In the genomic region with DNA sequence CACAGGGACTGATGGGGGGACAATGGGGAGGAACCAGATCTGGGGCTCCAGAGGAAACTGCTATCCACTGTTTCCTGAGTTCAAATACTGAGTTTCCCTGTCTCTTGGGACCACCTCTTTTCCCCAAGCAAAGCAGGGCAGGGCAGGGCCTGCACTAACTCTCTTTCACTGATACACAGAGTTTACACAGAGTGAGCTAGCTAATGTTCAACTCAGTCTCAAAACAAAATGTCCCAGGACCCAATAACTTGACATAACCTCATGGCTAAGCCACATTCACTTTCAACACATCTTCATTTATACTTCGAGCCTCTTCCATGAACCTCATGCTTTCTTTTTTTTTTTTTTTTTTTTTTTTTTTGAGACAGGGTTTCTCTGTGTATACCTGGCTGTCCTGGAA, we compare ENCODE assay signal across 25 mouse cellular contexts. TPM values are rescaled to one million over a fixed set of nuclear protein-coding genes. Genes with fewer than 3 reads are reported as not detected.
DNase-seq lines count a peak whose midpoint lies in the region; ATAC-seq and TF ChIP-seq lines count a peak whose summit lies in the region.
"Had no signal": no experiment of that assay in that cellular context is flagged by ENCODE, and none has a peak within 500 bp of the region (broad histone marks: within the 10 kb centered on the region; RNA-seq: fewer than 3 reads in every experiment).

No protein-coding gene starts in this region.

- H3K27ac ChIP-seq in liver, adult 2 months (replicated peaks; ENCODE audit: insufficient read depth, low read depth, low read length), result peak overlapping the region; percentile 65
- no peak overlapping the region for H3K27ac ChIP-seq in midbrain, embryonic 11.5 days (ENCODE audit: low read depth, low read length)
- H3K27ac ChIP-seq in midbrain, postnatal 0 days (ENCODE audit: low read depth, low read length), result no peak overlapping the region
- H3K27ac ChIP-seq in liver, postnatal 0 days (ENCODE audit: low read depth), result peak overlapping the region; percentile 93
- H3K27ac ChIP-seq: embryonic facial prominence, embryonic 10.5 days; embryonic facial prominence, embryonic 13.5 days; forebrain, embryonic 13.5 days; gastrocnemius, adult 2 months; hindbrain, embryonic 12.5 days; hindbrain, embryonic 15.5 days had no signal

- H3K4me3 ChIP-seq in liver, adult 2 months (ENCODE audit: insufficient read depth, low read depth, low read length), result no peak overlapping the region
- H3K4me3 ChIP-seq in midbrain, embryonic 11.5 days (ENCODE audit: low read depth, low read length), result no peak overlapping the region
- H3K4me3 ChIP-seq in midbrain, postnatal 0 days (ENCODE audit: low read depth, low read length), result no peak overlapping the region
- no peak overlapping the region for H3K4me3 ChIP-seq in liver, postnatal 0 days (ENCODE audit: low read depth, low read length)
- H3K4me3 ChIP-seq: embryonic facial prominence, embryonic 10.5 days; embryonic facial prominence, embryonic 13.5 days; erythroblast, embryonic 14.5 days; forebrain, embryonic 13.5 days; gastrocnemius, adult 2 months; hindbrain, embryonic 12.5 days; hindbrain, embryonic 15.5 days had no signal

- H3K9ac ChIP-seq in liver, adult 2 months (ENCODE audit: low read depth, low read length), result no peak overlapping the region
- no peak overlapping the region for H3K9ac ChIP-seq in midbrain, embryonic 11.5 days (ENCODE audit: low read length)
- no peak overlapping the region for H3K9ac ChIP-seq in midbrain, postnatal 0 days (replicated peaks; ENCODE audit: low read length, poor library complexity, severe bottlenecking)
- H3K9ac ChIP-seq in liver, postnatal 0 days (replicated peaks), result no peak overlapping the region
- H3K9ac ChIP-seq: embryonic facial prominence, embryonic 13.5 days; forebrain, embryonic 13.5 days; hindbrain, embryonic 12.5 days; hindbrain, embryonic 15.5 days had no signal

- no peak for TF ChIP-seq POLR2A in liver, adult 2 months (IDR thresholded peaks at IDR 0.05; ENCODE audit: extremely low read depth, insufficient read depth, low read length)

- no peaks in the 10 kb centered on the region for H3K27me3 ChIP-seq in liver, adult 2 months (ENCODE audit: control insufficient read depth, insufficient read depth, low read length)
- H3K27me3 ChIP-seq in midbrain, embryonic 11.5 days (ENCODE audit: control insufficient read depth, insufficient read depth, low read length), result no peaks in the 10 kb centered on the region
- no peaks in the 10 kb centered on the region for H3K27me3 ChIP-seq in midbrain, postnatal 0 days (ENCODE audit: insufficient read depth, low read length)
- H3K27me3 ChIP-seq in liver, postnatal 0 days (ENCODE audit: insufficient read depth, low read length), result no peaks in the 10 kb centered on the region
- H3K27me3 ChIP-seq: CH12.LX; embryonic facial prominence, embryonic 13.5 days; forebrain, embryonic 13.5 days; hindbrain, embryonic 12.5 days; hindbrain, embryonic 15.5 days had no signal

- no peak for TF ChIP-seq CTCF in liver, adult 2 months (IDR thresholded peaks at IDR 0.05; ENCODE audit: low read depth, low read length)
- TF ChIP-seq CTCF in midbrain, postnatal 0 days (IDR thresholded peaks at IDR 0.05), result no peak
- TF ChIP-seq CTCF in liver, postnatal 0 days (IDR thresholded peaks at IDR 0.05; ENCODE audit: low read depth), result no peak

- H3K79me2 ChIP-seq in liver, adult 2 months (ENCODE audit: control insufficient read depth, insufficient read depth, low read length), result no peaks in the 10 kb centered on the region

- DNase-seq in liver, adult 2 months (ENCODE audit: extremely low read depth, low read depth, low spot score), result peak; percentile 76
- DNase-seq in liver, result no peak
- peak; percentile 72 for DNase-seq in midbrain, embryonic 11.5 days (ENCODE audit: low spot score, missing footprints)
- DNase-seq in midbrain, postnatal 0 days (ENCODE audit: low spot score), result no peak
- DNase-seq in liver, postnatal 0 days, result no peak
- DNase-seq in left cerebral cortex, adult 11 months (ENCODE audit: low spot score), result no peak
- DNase-seq: adrenal gland, adult 8-10 months; adrenal gland, postnatal 25 days; cerebellum, adult 11-12 months; cerebellum, adult 8-10 months; cerebellum, postnatal 10 days; cerebellum, postnatal 36 days; embryo, embryonic 11 days; gastrocnemius, adult 2 months; gastrocnemius, postnatal 14 days had no signal

- peaks cover 14% of the 10 kb centered on the region for H3K4me1 ChIP-seq in liver, adult 2 months (ENCODE audit: control insufficient read depth, insufficient read depth, low read length)
- no peaks in the 10 kb centered on the region for H3K4me1 ChIP-seq in midbrain, embryonic 11.5 days (ENCODE audit: control insufficient read depth, insufficient read depth, low read length)
- H3K4me1 ChIP-seq in midbrain, postnatal 0 days (ENCODE audit: insufficient read depth, low read length), result no peaks in the 10 kb centered on the region
- peaks cover 24% of the 10 kb centered on the region for H3K4me1 ChIP-seq in liver, postnatal 0 days (ENCODE audit: insufficient read depth)
- H3K4me1 ChIP-seq: embryonic facial prominence, embryonic 13.5 days; forebrain, embryonic 13.5 days; hindbrain, embryonic 12.5 days; hindbrain, embryonic 15.5 days had no signal

- ATAC-seq in midbrain, embryonic 11.5 days (ENCODE audit: low FRiP score), result no peak
- no peak for ATAC-seq in midbrain, postnatal 0 days (ENCODE audit: low FRiP score)
- ATAC-seq in liver, postnatal 0 days, result peak; percentile 50
- ATAC-seq: activated CD4-positive, CD25-positive, alpha-beta regulatory T cell, adult 4 months; forebrain, embryonic 13.5 days; forebrain, embryonic 16.5 days had no signal

- H3K9me3 ChIP-seq in midbrain, embryonic 11.5 days (ENCODE audit: control insufficient read depth, low read length), result no peaks in the 10 kb centered on the region
- no peaks in the 10 kb centered on the region for H3K9me3 ChIP-seq in midbrain, postnatal 0 days (ENCODE audit: low read length)
- no peaks in the 10 kb centered on the region for H3K9me3 ChIP-seq in liver, postnatal 0 days (ENCODE audit: low read length)
- H3K9me3 ChIP-seq: hindbrain, embryonic 15.5 days had no signal

- H3K36me3 ChIP-seq in liver, adult 2 months (ENCODE audit: control insufficient read depth, insufficient read depth, low read length), result peaks cover 8% of the 10 kb centered on the region
- peaks cover 20% of the 10 kb centered on the region for H3K36me3 ChIP-seq in midbrain, embryonic 11.5 days (ENCODE audit: control insufficient read depth, insufficient read depth, low read length)
- H3K36me3 ChIP-seq in midbrain, postnatal 0 days (ENCODE audit: insufficient read depth, low read length), result peaks cover 35% of the 10 kb centered on the region
- peaks cover 36% of the 10 kb centered on the region for H3K36me3 ChIP-seq in liver, postnatal 0 days (replicated peaks; ENCODE audit: insufficient read depth, low read length)

- 0 out of 2 replicates have a peak, but pooled peaks have one; percentile 40 for TF ChIP-seq EP300 in liver, postnatal 0 days (IDR thresholded peaks at IDR 0.05; ENCODE audit: low read depth)

- WGBS in liver, adult 2 months, result 24% methylated on average over 1 of the region's 1 CpGs
- 95% methylated on average over 1 of the region's 1 CpGs for WGBS in midbrain, embryonic 11.5 days
- WGBS in midbrain, postnatal 0 days, result 96% methylated on average over 1 of the region's 1 CpGs
- WGBS in liver, postnatal 0 days (ENCODE audit: insufficient replicate concordance), result 75% methylated on average over 1 of the region's 1 CpGs

- H3K4me2 ChIP-seq in midbrain, embryonic 11.5 days, result no peak overlapping the region
- H3K4me2 ChIP-seq in midbrain, postnatal 0 days (ENCODE audit: low read depth, low read length, poor library complexity, severe bottlenecking), result no peak overlapping the region
- no peak overlapping the region for H3K4me2 ChIP-seq in liver, postnatal 0 days (ENCODE audit: low read depth, low read length)
- H3K4me2 ChIP-seq: embryonic facial prominence, embryonic 13.5 days; forebrain, embryonic 13.5 days; heart, embryonic 11.5 days; hindbrain, embryonic 12.5 days; hindbrain, embryonic 15.5 days had no signal

RNA-seq across cellular contexts. Expression of a gene that starts 15.0 kb away (rescaled TPM):
- total RNA-seq in liver, adult 2 months (2014; rRNA removed), result 1.1 and 2.1 TPM in 2 replicates
- polyA plus RNA-seq in liver, adult 2 months (2012; rRNA removed), result 5.0 and 11.7 TPM in 2 replicates
- polyA plus RNA-seq in midbrain, embryonic 11.5 days (2014; fragmentation: Nextera tagmentation; extraction: Ambion mirVana), result 38.2 and 48.5 TPM in 2 replicates
- 9.9 and 10.4 TPM in 2 replicates for total RNA-seq in midbrain, postnatal 0 days (2014; rRNA removed)
- polyA plus RNA-seq in midbrain, postnatal 0 days (2015; fragmentation: Nextera tagmentation; extraction: Ambion mirVana), result 8.8 and 9.8 TPM in 2 replicates
- 7.7 and 8.1 TPM in 2 replicates for polyA plus RNA-seq in liver, postnatal 0 days (2015; fragmentation: Nextera tagmentation; extraction: Ambion mirVana)

RNA-seq across cellular contexts. Expression of a gene that starts 15.4 kb away (rescaled TPM):
- 14.9 and 18.1 TPM in 2 replicates for total RNA-seq in liver, adult 2 months (2014; rRNA removed)
- 27.9 and 42.1 TPM in 2 replicates for polyA plus RNA-seq in liver, adult 2 months (2012; rRNA removed)
- polyA plus RNA-seq in midbrain, embryonic 11.5 days (2014; fragmentation: Nextera tagmentation; extraction: Ambion mirVana), result 72.1 and 77.0 TPM in 2 replicates
- total RNA-seq in midbrain, postnatal 0 days (2014; rRNA removed), result 121 and 139 TPM in 2 replicates
- polyA plus RNA-seq in midbrain, postnatal 0 days (2015; fragmentation: Nextera tagmentation; extraction: Ambion mirVana), result 83.7 and 84.5 TPM in 2 replicates
- polyA plus RNA-seq in liver, postnatal 0 days (2015; fragmentation: Nextera tagmentation; extraction: Ambion mirVana), result 32.3 and 34.4 TPM in 2 replicates

RNA-seq across cellular contexts. Expression of a gene that starts 26.3 kb away (rescaled TPM):
- 2.3 and 2.9 TPM in 2 replicates for total RNA-seq in liver, adult 2 months (2014; rRNA removed)
- polyA plus RNA-seq in liver, adult 2 months (2012; rRNA removed), result 3.2 TPM in 2 replicates
- polyA plus RNA-seq in midbrain, embryonic 11.5 days (2014; fragmentation: Nextera tagmentation; extraction: Ambion mirVana), result 1.0 and 1.4 TPM in 2 replicates
- total RNA-seq in midbrain, postnatal 0 days (2014; rRNA removed), result 8.9 and 9.4 TPM in 2 replicates
- 3.9 and 4.6 TPM in 2 replicates for polyA plus RNA-seq in midbrain, postnatal 0 days (2015; fragmentation: Nextera tagmentation; extraction: Ambion mirVana)
- 2.0 and 2.2 TPM in 2 replicates for polyA plus RNA-seq in liver, postnatal 0 days (2015; fragmentation: Nextera tagmentation; extraction: Ambion mirVana)

RNA-seq across cellular contexts. Expression of a gene that starts 31.4 kb away (rescaled TPM):
- total RNA-seq in liver, adult 2 months (2014; rRNA removed), result 3.8 and 4.2 TPM in 2 replicates
- 4.9 and 5.2 TPM in 2 replicates for polyA plus RNA-seq in liver, adult 2 months (2012; rRNA removed)
- polyA plus RNA-seq in midbrain, embryonic 11.5 days (2014; fragmentation: Nextera tagmentation; extraction: Ambion mirVana), result 13.9 and 14.2 TPM in 2 replicates
- total RNA-seq in midbrain, postnatal 0 days (2014; rRNA removed), result 17.4 and 18.9 TPM in 2 replicates
- polyA plus RNA-seq in midbrain, postnatal 0 days (2015; fragmentation: Nextera tagmentation; extraction: Ambion mirVana), result 18.1 and 20.1 TPM in 2 replicates
- polyA plus RNA-seq in liver, postnatal 0 days (2015; fragmentation: Nextera tagmentation; extraction: Ambion mirVana), result 3.1 and 3.5 TPM in 2 replicates
- polyA plus RNA-seq: erythroblast, embryonic 14.5 days had no signal

RNA-seq across cellular contexts. Expression of a gene that starts 46.0 kb away (rescaled TPM):
- total RNA-seq in liver, adult 2 months (2014; rRNA removed), result 3.4 and 3.8 TPM in 2 replicates
- polyA plus RNA-seq in liver, adult 2 months (2012; rRNA removed), result 5.6 and 7.3 TPM in 2 replicates
- 115 and 117 TPM in 2 replicates for polyA plus RNA-seq in midbrain, embryonic 11.5 days (2014; fragmentation: Nextera tagmentation; extraction: Ambion mirVana)
- 26.0 and 35.5 TPM in 2 replicates for total RNA-seq in midbrain, postnatal 0 days (2014; rRNA removed)
- polyA plus RNA-seq in midbrain, postnatal 0 days (2015; fragmentation: Nextera tagmentation; extraction: Ambion mirVana), result 55.7 and 63.5 TPM in 2 replicates
- polyA plus RNA-seq in liver, postnatal 0 days (2015; fragmentation: Nextera tagmentation; extraction: Ambion mirVana), result 23.1 and 26.9 TPM in 2 replicates

Comparison
In these comparisons a context has a peak if more than half of its experiments do, and no peak if none do; other contexts are left out.
1. DNase-seq: peak in liver, adult 2 months (single experiment) and midbrain, embryonic 11.5 days (single experiment); none in liver (single experiment), midbrain, postnatal 0 days (single experiment), liver, postnatal 0 days (single experiment) and left cerebral cortex, adult 11 months (single experiment).
2. H3K27ac ChIP-seq: peak in liver, adult 2 months (single experiment) and liver, postnatal 0 days (single experiment); none in midbrain, embryonic 11.5 days (single experiment) and midbrain, postnatal 0 days (single experiment).